ENCODE assay signal across 9 mouse cellular contexts in the genomic region with DNA sequence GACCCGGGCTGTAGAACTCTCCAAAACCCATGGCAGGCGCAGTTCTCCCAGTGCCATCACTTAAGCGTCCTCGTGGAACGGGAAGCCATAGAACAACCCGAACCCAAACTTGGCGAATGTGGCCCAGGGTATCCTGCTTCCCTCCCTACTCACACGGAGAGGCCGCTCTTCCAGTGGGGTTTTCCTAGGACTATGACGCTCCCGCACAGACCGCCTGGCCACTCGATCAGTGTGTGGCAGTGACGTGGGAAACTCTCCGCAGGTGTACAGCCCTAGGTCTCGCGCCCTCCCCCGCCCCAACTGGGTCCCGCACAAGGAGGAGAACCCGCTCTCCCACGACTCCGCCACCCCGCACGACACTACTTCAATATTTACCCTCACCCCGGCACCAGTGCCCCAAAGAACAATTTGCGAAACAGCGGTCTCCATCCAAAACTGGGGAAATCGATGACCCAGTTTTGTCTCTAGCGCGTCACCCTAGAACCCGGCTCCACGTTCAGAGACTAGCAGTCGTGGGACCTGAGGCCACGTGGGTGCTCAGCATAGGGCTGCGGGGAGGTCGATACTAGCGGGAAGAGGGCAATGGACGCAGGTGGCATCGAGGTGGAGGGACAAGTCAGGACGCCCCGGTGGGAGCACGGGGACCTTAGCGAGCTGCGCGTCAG. TPM values are rescaled to one million over a fixed set of nuclear protein-coding genes. Genes with fewer than 3 reads are reported as not detected.
DNase-seq lines count a peak whose midpoint lies in the region; ATAC-seq and TF ChIP-seq lines count a peak whose summit lies in the region.
"Had no signal": no experiment of that assay in that cellular context is flagged by ENCODE, and none has a peak within 500 bp of the region (broad histone marks: within the 10 kb centered on the region; RNA-seq: fewer than 3 reads in every experiment).

No protein-coding gene starts in this region.

- ATAC-seq in heart, postnatal 0 days (ENCODE audit: insufficient read depth, low read depth), result 0 out of 2 replicates have a peak, but pooled peaks have one; percentile 14

- H3K4me2 ChIP-seq in heart, postnatal 0 days (ENCODE audit: low read depth, low read length), result peak overlapping the region; percentile 70

- WGBS in heart, embryonic 10.5 days, result 6% methylated on average over 45 of the region's 45 CpGs
- WGBS in heart, postnatal 0 days, result 4% methylated on average over 45 of the region's 45 CpGs
- WGBS in midbrain, embryonic 10.5 days, result 6% methylated on average over 45 of the region's 45 CpGs

- peak overlapping the region; percentile 72 for H3K27ac ChIP-seq in heart, embryonic 10.5 days
- no peak overlapping the region for H3K27ac ChIP-seq in heart, postnatal 0 days (ENCODE audit: low read depth)
- H3K27ac ChIP-seq in midbrain, embryonic 10.5 days (replicated peaks), result peak overlapping the region; percentile 57

- no peak for TF ChIP-seq EP300 in heart, postnatal 0 days (IDR thresholded peaks at IDR 0.05; ENCODE audit: low read depth)

- DNase-seq in heart, embryonic 10.5 days (ENCODE audit: low spot score), result no peak
- no peak for DNase-seq in heart, postnatal 4 days
- DNase-seq in R1 (ENCODE audit: low read depth, low spot score), result peak; percentile 47
- DNase-seq in heart, postnatal 0 days (ENCODE audit: low spot score), result no peak
- DNase-seq in midbrain, embryonic 10.5 days (ENCODE audit: low spot score), result peak; percentile 41
- DNase-seq in left cerebral cortex, adult 11 months (ENCODE audit: low spot score), result no peak
- DNase-seq in spleen, adult 18-20 months, result no peak
- DNase-seq in ovary, adult 18-20 months (ENCODE audit: low spot score), result no peak

- H3K9ac ChIP-seq in heart, postnatal 0 days (replicated peaks; ENCODE audit: low read depth, low read length), result 0 out of 2 replicates have a peak overlapping the region, but pooled peaks have one; percentile 7

- H3K4me3 ChIP-seq in heart, embryonic 10.5 days, result peak overlapping the region; percentile 68
- H3K4me3 ChIP-seq in heart, postnatal 0 days (ENCODE audit: low read depth, low read length), result peak overlapping the region; percentile 40
- peak overlapping the region; percentile 65 for H3K4me3 ChIP-seq in midbrain, embryonic 10.5 days

- no peaks in the 10 kb centered on the region for H3K36me3 ChIP-seq in heart, embryonic 10.5 days
- H3K36me3 ChIP-seq in heart, postnatal 0 days (replicated peaks; ENCODE audit: control insufficient read depth, insufficient read depth, low read length), result no peaks in the 10 kb centered on the region
- no peaks in the 10 kb centered on the region for H3K36me3 ChIP-seq in midbrain, embryonic 10.5 days

- H3K27me3 ChIP-seq in heart, embryonic 10.5 days (ENCODE audit: insufficient read depth, poor library complexity, severe bottlenecking), result peaks cover 46% of the 10 kb centered on the region
- peaks cover 18% of the 10 kb centered on the region for H3K27me3 ChIP-seq in heart, postnatal 0 days (ENCODE audit: control insufficient read depth, insufficient read depth, low read length)
- peaks cover 46% of the 10 kb centered on the region for H3K27me3 ChIP-seq in midbrain, embryonic 10.5 days (ENCODE audit: low read depth, poor library complexity, severe bottlenecking)

- TF ChIP-seq CTCF in heart, postnatal 0 days (IDR thresholded peaks at IDR 0.05; ENCODE audit: low read depth), result no peak

- no peaks in the 10 kb centered on the region for H3K9me3 ChIP-seq in heart, embryonic 10.5 days
- no peaks in the 10 kb centered on the region for H3K9me3 ChIP-seq in heart, postnatal 0 days (replicated peaks; ENCODE audit: control insufficient read depth, low read length)
- H3K9me3 ChIP-seq in midbrain, embryonic 10.5 days (replicated peaks), result no peaks in the 10 kb centered on the region

- peaks cover 18% of the 10 kb centered on the region for H3K4me1 ChIP-seq in heart, embryonic 10.5 days
- H3K4me1 ChIP-seq in heart, postnatal 0 days (ENCODE audit: control insufficient read depth, insufficient read depth), result no peaks in the 10 kb centered on the region
- peaks cover 18% of the 10 kb centered on the region for H3K4me1 ChIP-seq in midbrain, embryonic 10.5 days

RNA-seq across cellular contexts. Expression of a gene that starts 0.6 kb away (rescaled TPM):
- 0.89 and 2.1 TPM in 2 replicates for polyA plus RNA-seq in heart, embryonic 10.5 days (2016; fragmentation: Nextera tagmentation; extraction: Ambion mirVana)
- 1 to 10 TPM in 1 of 2 experiments, under 1 TPM in 1; 0.45 to 1.1 TPM for total RNA-seq in heart, postnatal 4 days (2021)
- total RNA-seq in heart, postnatal 0 days (2014; rRNA removed; ENCODE audit: low replicate concordance), result 2.1 TPM in 1 of 2 replicates, not detected in the other
- polyA plus RNA-seq in heart, postnatal 0 days (2015; fragmentation: Nextera tagmentation; extraction: Ambion mirVana), result 0.27 and 0.36 TPM in 2 replicates
- polyA plus RNA-seq in midbrain, embryonic 10.5 days (2016; fragmentation: Nextera tagmentation; extraction: Ambion mirVana), result 0.94 and 1.9 TPM in 2 replicates
- total RNA-seq: hematopoietic stem cell, adult 5-6 weeks had no signal

RNA-seq across cellular contexts. Expression of a gene that starts 22.3 kb away (rescaled TPM):
- 271 and 373 TPM in 2 replicates for polyA plus RNA-seq in heart, embryonic 10.5 days (2016; fragmentation: Nextera tagmentation; extraction: Ambion mirVana)
- total RNA-seq in heart, postnatal 4 days (2021), result 100 to 1,000 TPM; 160 to 162 TPM
- 36.2 and 41.7 TPM in 2 replicates for total RNA-seq in heart, postnatal 0 days (2014; rRNA removed; ENCODE audit: low replicate concordance)
- polyA plus RNA-seq in heart, postnatal 0 days (2015; fragmentation: Nextera tagmentation; extraction: Ambion mirVana), result 143 and 158 TPM in 2 replicates
- polyA plus RNA-seq in midbrain, embryonic 10.5 days (2016; fragmentation: Nextera tagmentation; extraction: Ambion mirVana), result 449 and 476 TPM in 2 replicates

RNA-seq across cellular contexts. Expression of a gene that starts 41.2 kb away (rescaled TPM):
- polyA plus RNA-seq in heart, embryonic 10.5 days (2016; fragmentation: Nextera tagmentation; extraction: Ambion mirVana), result not detected in 2 replicates
- total RNA-seq in heart, postnatal 4 days (2021), result not detected
- not detected in 2 replicates for total RNA-seq in heart, postnatal 0 days (2014; rRNA removed; ENCODE audit: low replicate concordance)
- 0.15 TPM in 1 of 2 replicates, not detected in the other for polyA plus RNA-seq in heart, postnatal 0 days (2015; fragmentation: Nextera tagmentation; extraction: Ambion mirVana)
- polyA plus RNA-seq in midbrain, embryonic 10.5 days (2016; fragmentation: Nextera tagmentation; extraction: Ambion mirVana), result not detected in 2 replicates
- total RNA-seq: hematopoietic stem cell, adult 5-6 weeks had no signal

Comparison
In these comparisons a context has a peak if more than half of its experiments do, and no peak if none do; other contexts are left out.
1. DNase-seq: peak in R1 (single experiment) and midbrain, embryonic 10.5 days (single experiment); none in heart, embryonic 10.5 days (single experiment), heart, postnatal 4 days (single experiment), heart, postnatal 0 days (single experiment), left cerebral cortex, adult 11 months (single experiment), spleen, adult 18-20 months (0 of 2) and ovary, adult 18-20 months (single experiment).
2. Peak in every context shown above with its lines, with median percentiles within 50 percentile points of each other: H3K4me3 ChIP-seq.